Mouse (Mus musculus) heart, postnatal 4 days (tissue): ENCODE measurements around the gene Mpp6. TPM values are rescaled to one million over a fixed set of nuclear protein-coding genes. Genes with fewer than 3 reads are reported as not detected.

Experiments used
- DNase-seq: peaks from one replicate; pipeline ENCODE4 v3.0.0; 2021
- total RNA-seq, 2 experiments: library from RNA; stranded (reverse); gene quantifications; 2 replicates each; pipeline ENCODE4 v1.2.3; 2021

Mpp6 gene
- total RNA-seq, 2 experiments from 2014 or later = 75.2 to 75.5 TPM

DNA sequence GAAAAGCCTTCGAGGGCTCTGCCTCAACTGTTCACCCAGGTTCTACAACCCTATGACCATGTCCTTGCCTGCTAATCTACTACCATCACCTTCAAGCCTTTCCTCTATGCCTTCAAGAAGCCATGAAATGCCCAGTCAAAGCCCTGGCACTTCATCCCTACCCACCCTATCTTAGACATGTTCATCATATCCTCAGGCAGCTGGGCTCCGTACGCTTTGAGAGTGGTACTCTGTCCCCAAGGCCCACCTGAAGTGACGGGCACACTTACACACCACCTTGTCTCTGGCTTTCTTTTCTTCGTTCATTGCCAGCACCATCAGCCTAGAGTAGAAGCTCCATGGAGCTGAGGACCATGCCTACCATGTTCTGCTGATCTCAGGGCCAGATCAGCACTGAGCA is 121.2 kb downstream of the Mpp6 start:
- DNase-seq = no peak

- no peak for DNase-seq
Measured at GRCm38 (mm10) chr6:50232984-50233383, 122.9 kb downstream of the Mpp6 start.

GRCm38 (mm10) chr6:50237963-50238362 is 127.9 kb downstream of the Mpp6 start:
- no peak for DNase-seq

DNA sequence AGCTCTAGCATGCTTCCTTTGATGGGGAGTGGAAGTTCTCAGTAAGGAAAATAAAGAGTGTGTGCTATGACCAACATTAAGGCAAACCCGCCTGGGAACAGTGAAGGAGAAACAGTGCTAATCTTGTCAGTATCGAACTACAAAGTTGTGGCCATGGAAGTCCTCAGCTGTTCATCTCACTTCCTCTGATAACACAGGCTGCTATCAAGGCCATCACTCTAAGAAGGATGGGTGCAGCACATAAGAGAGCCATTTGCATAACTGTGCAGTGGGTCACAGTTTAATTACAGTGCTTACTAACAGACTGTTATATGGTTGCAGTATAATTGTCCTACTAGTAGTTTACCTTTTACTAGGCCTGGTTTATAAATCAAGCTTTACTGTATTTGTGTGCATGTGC is 129.9 kb downstream of the Mpp6 start:
- no peak for DNase-seq

DNA sequence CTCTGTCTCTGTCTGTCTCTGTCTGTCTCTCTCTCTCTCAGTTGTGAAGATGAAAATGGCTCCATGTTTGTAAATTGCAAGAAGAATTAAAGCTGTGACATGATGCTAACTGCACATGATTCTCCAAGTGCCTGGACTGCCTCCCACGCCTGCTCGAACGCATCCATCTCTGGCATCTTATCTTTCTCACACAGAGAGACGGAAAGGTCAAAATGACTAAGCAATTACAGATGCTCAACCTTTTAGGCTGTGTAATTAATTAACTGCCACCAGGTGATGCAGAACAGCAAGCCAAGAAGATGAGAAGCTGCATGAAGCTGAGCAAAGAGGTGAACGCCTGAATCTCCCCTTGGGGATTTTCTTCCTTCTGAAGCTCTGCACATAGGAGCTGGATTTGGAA is 130.4 kb downstream of the Mpp6 start:
- DNase-seq = no peak

DNA sequence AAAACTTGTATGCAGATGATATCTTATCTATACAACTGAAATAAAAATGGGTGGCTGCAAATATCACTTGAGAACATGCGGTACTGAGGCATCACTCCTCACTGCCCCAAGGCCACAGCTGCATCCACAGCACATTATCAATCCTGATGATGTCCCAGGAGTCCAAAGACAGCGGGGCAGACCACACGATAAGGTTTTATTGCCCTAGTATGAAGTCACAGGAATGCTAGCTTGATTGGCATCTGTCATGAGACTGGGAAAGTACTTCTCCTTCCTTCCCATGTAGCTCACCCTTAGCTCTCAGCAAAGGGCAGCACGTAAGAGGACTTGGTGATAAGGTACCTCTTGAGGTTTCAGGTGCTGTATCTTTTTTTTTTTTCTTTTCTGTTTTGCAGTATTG is 134.1 kb downstream of the Mpp6 start:
- DNase-seq = no peak

DNA sequence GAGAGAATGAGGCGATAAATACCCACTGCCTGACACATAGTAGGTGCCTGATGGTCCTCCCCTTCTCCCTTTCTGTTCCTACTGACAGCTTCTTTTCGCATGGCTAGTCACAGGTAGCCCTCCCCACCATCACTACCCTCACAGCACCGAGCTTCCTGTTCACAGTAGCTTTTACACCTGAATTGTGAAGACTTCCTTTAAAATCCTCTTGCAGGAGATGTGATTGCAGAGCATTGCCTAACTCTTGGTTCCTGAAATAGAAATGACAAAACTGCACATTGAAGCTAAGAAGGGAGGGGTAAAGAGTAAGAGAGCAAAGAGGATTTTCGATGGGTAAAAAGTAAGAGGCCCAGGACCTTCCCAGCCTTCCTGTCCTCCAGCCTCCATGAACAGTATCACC is 134.9 kb downstream of the Mpp6 start:
- DNase-seq = no peak

DNA sequence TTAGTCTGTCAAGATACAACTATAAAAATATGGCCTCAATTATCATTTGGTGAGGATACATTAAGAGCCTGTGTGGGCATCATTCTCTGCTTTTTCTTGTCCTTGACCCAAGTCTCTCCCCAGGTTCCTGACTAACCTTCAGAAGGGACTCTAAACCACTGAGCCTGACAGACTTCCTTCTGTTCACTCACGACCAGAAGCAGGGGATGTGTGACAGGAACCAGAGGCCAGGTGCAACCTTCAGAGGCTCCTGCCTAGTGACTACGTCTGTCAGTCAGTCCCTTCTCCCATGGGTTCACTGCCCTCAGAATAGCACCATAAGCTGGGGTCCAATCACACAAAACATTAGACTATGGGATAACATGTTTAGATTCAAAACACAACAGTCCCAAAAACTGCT is 137.3 kb downstream of the Mpp6 start:
- DNase-seq = peak; percentile 1

GRCm38 (mm10) chr6:50247791-50248190 is 137.8 kb downstream of the Mpp6 start:
- peak; percentile 1 for DNase-seq

Other genes starting within 250 kb of the Mpp6 start
- under 1 TPM; 0.57 to 0.61 TPM for gene Gsdme, start 153.6 kb downstream of the Mpp6 start, total RNA-seq